Mouse (Mus musculus): ENCODE data around the gene Pum1.

- no peak for TF ChIP-seq MAX (IDR thresholded peaks at IDR 0.05; ENCODE audit: low read depth)
- no peak for TF ChIP-seq POLR2A (IDR thresholded peaks at IDR 0.05; ENCODE audit: insufficient read length, low read depth)
Observed at GRCm38 (mm10) chr4:130819806-130820205, 156.7 kb downstream of the Pum1 start.
